Mouse (Mus musculus) ZHBTc4 (cell line): ENCODE measurements around the gene Smco4.
A peak's percentile ranks its signal among the peaks of the same experiment; 100 is the strongest.
"Not testable (repeated sequence)": the region's sequence is repeated elsewhere in the genome, so short reads cannot be mapped to it uniquely, and the experiment has no call there.

Experiments
- DNase-seq: peaks from one replicate; pipeline ENCODE4 v3.0.0-alpha.2; 2011; ENCODE audit warnings: low read depth, low spot score

Gene Smco4

DNA sequence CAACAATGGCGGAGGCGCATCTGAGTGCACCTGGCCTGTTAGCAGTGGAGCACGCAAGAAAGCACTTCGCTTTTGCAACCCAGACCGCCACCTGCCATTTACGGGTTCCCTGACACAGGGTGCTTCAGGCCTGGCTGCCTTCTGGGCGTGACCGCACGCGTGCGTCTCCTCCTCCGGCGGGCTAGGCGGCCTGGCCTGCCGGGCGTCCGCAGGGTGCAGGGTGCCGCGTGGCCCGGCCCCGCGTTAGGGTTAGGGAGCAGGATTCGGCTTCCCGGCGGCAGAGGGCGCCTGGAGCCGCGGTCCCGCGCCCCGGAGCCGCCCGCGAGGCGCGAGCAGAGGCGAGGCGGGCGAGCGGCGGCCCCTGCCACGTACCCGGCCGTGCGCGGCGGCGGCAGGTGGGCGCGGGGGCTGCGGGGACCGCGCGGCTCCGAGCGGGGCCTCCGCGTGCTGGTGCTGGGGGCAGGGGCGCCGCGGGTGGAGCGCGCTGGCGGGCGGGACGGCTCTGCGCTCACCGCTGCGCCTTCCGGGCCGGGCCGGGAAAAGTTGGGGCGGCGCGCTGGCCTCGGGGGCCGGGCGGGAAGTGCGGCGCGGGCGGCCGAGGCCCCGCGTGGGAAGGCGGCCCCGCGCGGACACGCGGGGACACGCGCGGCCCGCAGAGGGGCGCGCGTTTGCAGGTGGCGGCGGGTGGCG is at the start of gene Smco4:
TSS of gene Smco4 (plus strand) at position 198 of the 690 bp plus-strand sequence.
- peak; percentile 93 for DNase-seq

DNA sequence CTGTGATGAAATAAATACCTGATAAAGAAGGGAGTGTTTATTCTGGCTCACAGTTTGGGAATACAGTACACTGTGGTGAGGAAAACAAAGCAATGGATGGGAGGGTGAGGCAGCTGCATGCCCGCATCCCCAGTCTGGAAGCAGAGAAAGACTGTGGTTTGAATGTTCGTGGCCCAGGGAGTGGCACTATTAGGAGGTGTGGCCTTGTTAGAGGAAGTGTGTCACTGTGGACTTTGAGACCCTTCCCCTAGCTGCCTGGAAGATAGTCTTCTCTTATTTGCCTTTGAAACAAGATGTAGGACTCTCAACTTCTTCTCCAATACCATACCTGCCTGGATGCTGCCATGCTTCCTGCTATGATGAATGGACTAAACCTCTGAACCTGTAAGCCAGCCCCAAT is 45.8 kb upstream of the Smco4 start:
- DNase-seq: no peak

GRCm38 (mm10) chr9:15450921-15451320 is 42.3 kb upstream of the Smco4 start:
- no peak for DNase-seq

GRCm38 (mm10) chr9:15472256-15472655 is 21.0 kb upstream of the Smco4 start:
- DNase-seq: peak; percentile 76

DNA sequence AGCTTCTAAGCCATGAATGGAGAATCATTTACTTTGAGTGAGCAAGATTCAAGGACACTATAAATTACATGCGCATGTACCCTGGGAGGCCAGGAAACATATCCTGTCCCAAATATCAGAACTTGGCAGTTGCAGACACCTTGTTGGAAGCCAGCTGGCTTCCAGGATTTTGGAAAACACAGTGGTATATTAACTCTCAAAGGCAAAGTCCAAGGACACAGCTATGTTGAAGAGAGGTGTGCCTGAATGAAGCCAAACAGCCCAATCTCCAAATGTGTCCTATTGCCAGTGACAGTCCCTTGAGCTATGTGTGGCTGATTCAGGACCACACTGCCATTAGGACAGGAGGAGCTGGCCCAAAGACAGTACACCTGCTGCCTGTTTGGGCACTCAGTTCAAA is 20.0 kb upstream of the Smco4 start:
- no peak for DNase-seq

- DNase-seq: no peak
These were observed 15.7 kb upstream of the Smco4 start for GRCm38 (mm10) chr9:15477556-15477955.

DNA sequence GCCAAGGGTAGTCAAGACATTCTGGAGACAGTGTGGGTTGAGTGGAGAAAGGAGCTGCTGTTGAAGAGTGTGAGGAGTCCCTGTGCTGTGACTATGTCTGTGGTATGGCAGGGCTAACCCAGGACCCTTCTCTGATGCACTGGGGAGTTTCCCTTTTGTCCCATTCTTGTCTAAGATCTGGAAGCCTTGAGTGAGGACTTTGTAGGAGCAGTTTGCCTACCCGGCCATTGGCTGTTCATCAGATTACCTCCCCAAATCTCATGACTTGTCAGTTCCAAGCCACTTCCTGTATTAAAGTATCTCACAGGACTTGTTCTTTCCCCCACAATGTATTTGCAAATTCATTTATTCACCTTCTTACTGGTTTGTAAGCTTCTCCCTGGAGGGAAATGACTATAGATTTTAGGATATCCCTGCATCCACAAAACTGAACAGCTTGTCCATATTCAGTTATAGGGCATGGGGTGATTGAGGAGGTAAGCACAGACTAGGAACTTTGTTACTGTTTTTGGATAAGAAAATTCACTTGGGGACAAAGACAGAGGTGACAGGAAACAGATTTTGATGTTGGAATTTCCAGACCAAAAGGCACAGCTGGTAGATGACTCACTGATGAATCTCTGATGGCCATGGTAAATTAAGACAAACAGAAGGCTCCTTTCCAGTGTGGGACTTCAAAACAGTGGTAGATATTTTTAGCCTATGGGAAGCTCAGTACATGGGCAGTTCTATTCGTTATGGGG is 5.4 kb upstream of the Smco4 start:
- no peak for DNase-seq

DNA sequence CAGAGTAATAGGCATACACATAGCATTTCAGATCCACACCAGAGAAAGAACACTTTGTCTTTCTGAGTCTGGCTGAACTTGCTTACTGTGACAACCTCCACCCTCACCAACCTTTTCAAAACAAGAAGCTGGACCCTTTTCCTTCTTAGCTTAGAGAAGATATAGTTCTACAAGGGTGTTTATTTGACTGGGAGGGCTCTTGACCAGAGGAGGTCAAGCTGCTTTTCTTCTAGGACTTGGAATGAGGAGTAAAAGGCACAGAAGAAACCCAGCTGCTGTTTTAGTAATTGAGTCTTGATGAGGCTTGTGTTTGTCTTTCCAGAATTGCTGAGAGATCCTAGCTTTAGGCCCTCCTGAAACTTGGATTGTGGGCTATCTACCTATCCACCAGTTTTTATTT is 3.9 kb upstream of the Smco4 start:
- DNase-seq: no peak

GRCm38 (mm10) chr9:15490331-15491100 is 2.7 kb upstream of the Smco4 start:
- DNase-seq: no peak

- DNase-seq: no peak
These were observed 1.5 kb upstream of the Smco4 start for GRCm38 (mm10) chr9:15491686-15492085.

DNA sequence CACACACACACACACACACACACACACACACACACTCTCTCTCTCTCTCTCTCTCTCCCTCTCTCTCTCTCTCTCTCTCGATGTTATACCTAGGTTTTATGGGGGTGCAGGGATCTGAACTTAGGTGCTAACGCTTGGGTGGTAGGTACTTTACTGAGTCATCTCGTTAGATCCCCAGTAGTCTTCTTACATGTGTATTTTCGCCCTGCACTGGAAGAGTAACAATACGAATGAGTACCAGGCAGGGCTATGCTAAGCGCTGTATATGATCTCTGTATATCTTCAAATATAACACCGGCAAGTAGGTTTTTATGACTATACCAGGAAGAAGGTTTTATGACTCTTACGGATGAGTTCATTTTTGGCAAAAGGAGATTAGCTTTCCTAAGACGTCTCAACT is 831 bp upstream of the Smco4 start:
- DNase-seq: no peak

DNA sequence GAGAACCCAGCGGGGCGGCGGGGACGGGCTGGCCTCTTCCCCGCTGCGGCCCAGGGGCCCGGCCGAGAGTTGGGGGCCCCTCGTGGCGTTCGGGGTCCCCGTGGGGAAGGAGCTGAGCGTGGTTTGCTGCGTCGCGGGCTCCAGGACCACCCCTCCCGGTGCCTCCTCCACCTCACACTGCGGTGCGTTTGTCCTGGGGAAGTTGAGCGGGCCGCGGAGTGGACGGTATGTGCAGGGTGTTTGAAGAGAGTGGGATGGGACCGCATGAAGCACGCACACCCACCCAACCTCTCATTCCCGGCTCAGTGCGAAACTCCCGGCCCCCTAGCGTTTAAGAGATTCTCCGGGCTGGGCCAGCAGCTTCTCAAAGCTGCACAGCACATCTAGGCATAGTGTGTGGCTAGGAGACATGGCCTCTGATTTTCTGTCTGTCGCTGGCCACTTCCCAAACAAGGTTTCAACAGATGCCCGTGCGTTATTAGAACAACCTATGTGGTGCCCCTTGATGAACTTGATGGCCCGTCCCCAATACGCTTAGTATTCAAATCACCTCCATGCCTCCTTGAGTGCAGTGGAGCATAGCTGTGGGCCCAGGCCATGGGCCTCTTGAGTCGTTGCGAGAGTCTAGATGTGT is 810 bp downstream of the Smco4 start:
- peak; percentile 85 for DNase-seq

DNA sequence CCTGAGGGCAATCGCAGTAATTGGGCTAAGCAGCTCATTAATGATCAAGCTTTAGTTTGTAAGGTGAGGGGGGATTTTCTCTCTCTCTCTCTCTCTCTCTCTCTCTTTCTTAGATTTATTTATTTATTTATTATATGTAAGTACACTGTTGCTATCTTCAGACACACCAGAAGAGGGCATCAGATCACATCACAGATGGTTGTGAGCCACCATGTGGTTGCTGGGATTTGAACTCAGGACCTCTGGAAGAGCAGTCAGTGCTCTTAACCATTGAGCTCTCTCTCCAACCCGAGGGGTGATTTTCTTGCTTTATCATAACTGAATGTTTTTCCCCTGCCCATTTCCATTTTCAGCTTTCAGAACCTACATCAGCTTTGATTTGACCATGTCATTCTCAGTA is 2.0 kb downstream of the Smco4 start:
- not testable (repeated sequence) for DNase-seq

DNA sequence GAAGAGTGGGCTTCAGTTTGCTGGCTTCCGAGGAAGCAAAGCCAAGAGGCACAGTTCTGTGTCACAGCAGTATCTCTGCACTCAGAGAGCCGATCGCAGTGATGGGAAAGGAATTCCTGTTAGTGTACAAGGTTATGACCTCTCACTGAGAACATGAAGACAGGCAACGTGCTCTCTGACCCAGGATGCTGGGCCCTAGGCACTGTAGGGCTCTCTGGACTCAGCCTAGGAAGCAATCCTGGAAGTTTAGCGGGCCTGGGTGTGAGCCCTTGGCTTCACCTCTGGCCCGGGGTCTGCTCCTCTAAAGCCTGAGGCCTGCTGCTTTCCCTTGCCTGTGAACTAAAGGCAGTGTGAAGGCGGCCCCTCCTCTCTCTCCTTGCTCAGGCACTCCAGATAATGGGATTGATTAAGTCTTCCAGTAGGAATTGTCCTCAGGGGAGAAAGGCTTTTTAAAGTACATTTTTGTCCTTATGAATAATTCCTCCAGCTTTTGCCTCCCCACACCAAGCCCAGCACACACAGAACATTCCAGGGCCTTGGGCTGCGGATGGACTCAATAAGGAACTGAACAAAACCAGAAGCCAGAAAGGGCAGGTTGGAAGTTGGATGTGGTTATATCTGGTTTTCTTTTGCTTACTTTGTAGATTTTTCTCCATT is 2.8 kb downstream of the Smco4 start:
- peak; percentile 38 for DNase-seq

DNA sequence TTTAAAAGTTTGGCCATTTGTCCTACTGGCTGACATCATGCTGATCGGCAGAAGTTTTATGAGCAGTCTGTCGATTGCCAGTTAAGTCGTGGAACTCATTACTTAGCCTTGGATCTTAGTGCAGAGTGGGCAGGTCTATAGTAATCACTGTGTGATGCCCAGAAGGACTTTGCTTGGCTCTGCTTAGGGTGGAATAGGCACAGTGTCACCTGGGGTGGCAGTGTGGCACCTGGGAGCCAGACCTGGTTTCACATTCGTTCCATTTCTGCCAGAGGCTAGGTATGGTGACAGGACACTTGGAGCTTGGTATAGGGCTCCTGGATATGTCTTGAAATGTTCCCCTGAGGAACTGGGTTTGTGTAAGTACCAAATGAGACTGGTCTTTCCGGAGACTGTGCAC is 6.8 kb downstream of the Smco4 start:
- no peak for DNase-seq

DNA sequence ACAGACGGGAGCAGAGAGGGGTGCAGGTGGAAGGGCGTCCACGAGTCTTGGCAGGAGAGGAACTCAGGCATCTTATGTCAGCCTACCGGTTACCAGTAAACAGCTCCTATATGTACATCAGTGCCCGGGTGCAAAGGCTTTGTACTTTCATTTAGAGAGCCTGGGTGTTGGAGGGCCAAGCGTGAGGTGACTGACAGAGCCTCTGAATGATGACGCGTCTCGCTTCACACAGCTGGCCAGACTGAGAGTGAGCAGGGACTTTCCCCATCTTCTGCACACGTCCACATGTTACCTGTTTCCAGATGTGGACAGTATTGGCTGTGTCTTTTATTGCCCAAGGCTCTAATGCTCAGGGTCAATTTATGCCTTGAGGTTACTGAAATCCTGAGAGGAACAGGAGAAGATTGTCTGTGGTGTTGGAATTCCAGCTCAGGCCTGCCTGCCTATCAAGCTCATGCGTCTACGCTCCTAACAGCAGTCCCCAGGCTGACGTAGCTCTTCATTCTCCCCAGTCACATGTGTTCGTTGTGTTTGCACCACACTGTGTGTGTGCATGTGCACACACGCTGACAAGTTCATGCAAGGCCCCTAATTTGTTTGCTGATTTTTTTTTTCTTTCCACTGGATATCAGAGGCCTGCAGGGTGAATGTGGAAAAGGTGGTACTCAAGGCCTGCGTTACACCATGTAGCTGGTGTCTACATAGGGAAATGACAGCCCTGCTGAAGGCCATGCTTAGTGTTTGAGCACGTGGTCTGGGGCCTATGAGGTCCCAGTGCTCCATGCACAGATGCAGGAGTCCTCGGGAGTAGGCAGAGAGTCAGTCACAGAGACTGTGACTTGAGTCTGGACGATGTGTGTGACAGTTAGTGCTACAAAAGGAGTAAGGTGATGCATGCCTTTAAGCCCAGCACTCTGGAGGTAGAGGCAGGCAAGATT is 8.4 kb downstream of the Smco4 start:
- no peak for DNase-seq

GRCm38 (mm10) chr9:15502476-15502875 is 9.2 kb downstream of the Smco4 start:
- DNase-seq: peak; percentile 42

DNA sequence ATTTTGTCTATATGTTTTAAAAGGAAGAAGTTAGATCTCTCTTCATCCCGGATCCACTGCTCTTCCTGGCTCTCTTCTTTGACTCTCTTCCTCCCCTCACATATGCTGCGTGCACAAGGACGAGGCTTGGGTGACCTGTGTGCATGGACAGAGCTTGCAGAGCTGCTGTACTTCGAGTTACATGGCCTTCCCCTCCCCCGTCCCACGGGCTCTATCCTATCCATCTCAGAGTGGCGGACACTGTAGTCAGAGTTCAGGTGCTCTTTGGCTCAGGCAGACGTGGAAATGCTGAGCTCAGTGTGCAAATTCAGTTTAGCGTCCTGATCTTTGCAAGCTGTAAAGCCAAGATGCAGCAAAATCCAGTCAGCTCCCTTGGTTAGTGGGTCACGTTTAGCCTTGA is 10.1 kb downstream of the Smco4 start:
- no peak for DNase-seq

DNA sequence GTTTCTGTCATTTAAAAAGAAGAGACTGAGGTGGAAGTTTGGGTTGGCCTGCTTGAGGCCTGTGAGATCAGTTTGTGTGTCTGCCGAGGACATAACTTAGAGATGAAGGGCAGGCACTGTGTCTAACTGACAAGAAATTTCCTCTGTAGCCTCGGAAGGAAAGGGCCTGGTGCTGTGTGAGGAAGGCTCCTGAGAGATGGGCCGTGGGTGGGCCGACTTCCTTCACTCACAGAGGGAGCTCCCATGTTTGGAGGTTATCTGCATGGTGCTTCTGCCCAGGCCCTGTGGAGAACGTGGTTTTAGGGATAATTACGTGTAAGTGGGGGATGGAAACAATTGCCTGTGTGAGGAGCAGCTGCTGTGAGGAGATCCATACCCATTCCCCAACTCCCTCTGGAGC is 10.6 kb downstream of the Smco4 start:
- DNase-seq: no peak

DNA sequence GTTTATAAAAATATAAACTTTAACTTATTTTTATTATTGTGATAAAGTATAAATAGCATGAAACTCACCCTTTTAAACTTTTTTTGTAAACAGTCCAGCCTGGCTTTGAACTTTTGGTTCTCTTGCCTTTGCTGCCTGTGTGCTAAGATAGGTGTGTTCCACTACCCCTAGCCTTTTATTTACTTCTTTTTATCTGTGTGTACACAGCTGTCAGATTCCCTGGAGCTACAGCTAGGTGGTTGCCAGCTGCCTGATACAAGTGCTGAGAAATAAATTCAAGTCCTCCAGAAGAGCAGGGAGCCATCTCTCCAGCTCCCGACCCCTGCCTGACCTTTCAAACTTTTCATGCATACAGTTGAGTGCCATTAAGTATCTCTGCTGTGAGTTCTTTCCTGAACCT is 12.1 kb downstream of the Smco4 start:
- no peak for DNase-seq
